Mouse (Mus musculus): Measurements from ENCODE around the gene Nanp. TPM values are rescaled to one million over a fixed set of nuclear protein-coding genes. Genes with fewer than 3 reads are reported as not detected.

Nanp gene
- polyA plus RNA-seq, 1 experiment from 2014 or later: 65.2 TPM

- peaks cover 54% of the 10 kb centered on the region for H3K4me1 ChIP-seq (replicated peaks)
- 13% methylated on average over 1 of the region's 1 CpGs for WGBS (ENCODE audit: insufficient replicate concordance)
- no peaks in the 10 kb centered on the region for H3K9me3 ChIP-seq (replicated peaks)
- H3K4me3 ChIP-seq (replicated peaks): 0 out of 2 replicates have a peak overlapping the region, but pooled peaks have one; percentile 4
- H3K9ac ChIP-seq: peak overlapping the region; percentile 29
- H3K27ac ChIP-seq (replicated peaks): peak overlapping the region; percentile 92
- no peaks in the 10 kb centered on the region for H3K36me3 ChIP-seq (replicated peaks)
- peak overlapping the region; percentile 57 for H3K4me2 ChIP-seq
- ATAC-seq (ENCODE audit: insufficient read depth): peak; percentile 65
- H3K27me3 ChIP-seq: no peaks in the 10 kb centered on the region
Observed at GRCm38 (mm10) chr2:151011273-151011672, 27.9 kb downstream of the Nanp start.

GRCm38 (mm10) chr2:151009515-151010085 lies 29.6 kb downstream of the Nanp start:
- no peak overlapping the region; the same call in 1 of the 2 replicates for H3K9ac ChIP-seq
- WGBS (ENCODE audit: insufficient replicate concordance): 55% methylated on average over 1 of the region's 1 CpGs
- peak overlapping the region; percentile 92 for H3K4me3 ChIP-seq (replicated peaks)
- peak overlapping the region; percentile 92 for H3K27ac ChIP-seq (replicated peaks)
- no peaks in the 10 kb centered on the region for H3K36me3 ChIP-seq (replicated peaks)
- no peaks in the 10 kb centered on the region for H3K27me3 ChIP-seq
- peak overlapping the region; percentile 85 for H3K4me2 ChIP-seq
- peak; percentile 11 for ATAC-seq (ENCODE audit: insufficient read depth)
- no peaks in the 10 kb centered on the region for H3K9me3 ChIP-seq (replicated peaks)
- peaks cover 70% of the 10 kb centered on the region for H3K4me1 ChIP-seq (replicated peaks)

- Histone ChIP-seq H3K36me3 (replicated peaks) (no peaks in the 10 kb centered on the region), H3K4me3 (replicated peaks) (peak overlapping the region; percentile 92), H3K27me3 (no peaks in the 10 kb centered on the region), H3K27ac (replicated peaks) (peak overlapping the region; percentile 92), H3K4me2 (peak overlapping the region; percentile 85), H3K9ac (peak overlapping the region; percentile 93), H3K9me3 (replicated peaks) (no peaks in the 10 kb centered on the region), H3K4me1 (replicated peaks) (peaks cover 76% of the 10 kb centered on the region)
- peak; percentile 84 for ATAC-seq (ENCODE audit: insufficient read depth)
- under 1% methylated on average over 57 of the region's 57 CpGs for WGBS (ENCODE audit: insufficient replicate concordance)
Observed at GRCm38 (mm10) chr2:151008939-151009509, 30.2 kb downstream of the Nanp start.

- no peaks in the 10 kb centered on the region for H3K27me3 ChIP-seq
- peak overlapping the region; percentile 92 for H3K4me3 ChIP-seq (replicated peaks)
- H3K4me2 ChIP-seq: peak overlapping the region; percentile 85
- WGBS (ENCODE audit: insufficient replicate concordance): under 1% methylated on average over 21 of the region's 21 CpGs
- peak overlapping the region; percentile 93 for H3K9ac ChIP-seq
- no peaks in the 10 kb centered on the region for H3K9me3 ChIP-seq (replicated peaks)
- peak; percentile 37 for ATAC-seq (ENCODE audit: insufficient read depth)
- no peaks in the 10 kb centered on the region for H3K36me3 ChIP-seq (replicated peaks)
- peak overlapping the region; percentile 92 for H3K27ac ChIP-seq (replicated peaks)
- H3K4me1 ChIP-seq (replicated peaks): peaks cover 81% of the 10 kb centered on the region
Observed at GRCm38 (mm10) chr2:151008517-151008932, 30.7 kb downstream of the Nanp start.

GRCm38 (mm10) chr2:151008006-151008405 lies 31.2 kb downstream of the Nanp start:
- peak overlapping the region; percentile 92 for H3K27ac ChIP-seq (replicated peaks)
- peak overlapping the region; percentile 92 for H3K4me3 ChIP-seq (replicated peaks)
- peaks cover 82% of the 10 kb centered on the region for H3K4me1 ChIP-seq (replicated peaks)
- H3K36me3 ChIP-seq (replicated peaks): no peaks in the 10 kb centered on the region
- H3K9ac ChIP-seq: peak overlapping the region; percentile 93
- H3K27me3 ChIP-seq: no peaks in the 10 kb centered on the region
- WGBS (ENCODE audit: insufficient replicate concordance): 34% methylated on average over 6 of the region's 6 CpGs
- H3K4me2 ChIP-seq: peak overlapping the region; percentile 85
- H3K9me3 ChIP-seq (replicated peaks): no peaks in the 10 kb centered on the region
- ATAC-seq (ENCODE audit: insufficient read depth): no peak

GRCm38 (mm10) chr2:151006281-151006945 lies 32.8 kb downstream of the Nanp start:
- Histone ChIP-seq H3K9ac (no peak overlapping the region), H3K4me3 (replicated peaks) (peak overlapping the region; percentile 20), H3K27me3 (no peaks in the 10 kb centered on the region), H3K27ac (replicated peaks) (peak overlapping the region; percentile 16; the same call in 1 of the 2 replicates), H3K36me3 (replicated peaks) (no peaks in the 10 kb centered on the region), H3K4me1 (replicated peaks) (peaks cover 87% of the 10 kb centered on the region), H3K4me2 (peak overlapping the region; percentile 85), H3K9me3 (replicated peaks) (no peaks in the 10 kb centered on the region)
- 63% methylated on average over 5 of the region's 5 CpGs for WGBS (ENCODE audit: insufficient replicate concordance)
- no peak for ATAC-seq (ENCODE audit: insufficient read depth)

- H3K27me3 ChIP-seq: no peaks in the 10 kb centered on the region
- H3K4me2 ChIP-seq: peak overlapping the region; percentile 46
- peak overlapping the region; percentile 9; the same call in 1 of the 2 replicates for H3K4me3 ChIP-seq (replicated peaks)
- WGBS (ENCODE audit: insufficient replicate concordance): 58% methylated on average over 10 of the region's 10 CpGs
- no peak overlapping the region for H3K9ac ChIP-seq
- no peak for ATAC-seq (ENCODE audit: insufficient read depth)
- H3K27ac ChIP-seq (replicated peaks): peak overlapping the region; percentile 67
- H3K9me3 ChIP-seq (replicated peaks): no peaks in the 10 kb centered on the region
- peaks cover 79% of the 10 kb centered on the region for H3K4me1 ChIP-seq (replicated peaks)
- H3K36me3 ChIP-seq (replicated peaks): no peaks in the 10 kb centered on the region
Observed at GRCm38 (mm10) chr2:151004390-151004789, 34.8 kb downstream of the Nanp start.

GRCm38 (mm10) chr2:151003796-151004195 lies 35.4 kb downstream of the Nanp start:
- Histone ChIP-seq H3K36me3 (replicated peaks) (no peaks in the 10 kb centered on the region), H3K9me3 (replicated peaks) (no peaks in the 10 kb centered on the region), H3K9ac (no peak overlapping the region), H3K27ac (replicated peaks) (peak overlapping the region; percentile 67), H3K4me2 (peak overlapping the region; percentile 46), H3K27me3 (no peaks in the 10 kb centered on the region), H3K4me3 (replicated peaks) (no peak overlapping the region), H3K4me1 (replicated peaks) (peaks cover 78% of the 10 kb centered on the region)
- 77% methylated on average over 6 of the region's 6 CpGs for WGBS (ENCODE audit: insufficient replicate concordance)
- no peak for ATAC-seq (ENCODE audit: insufficient read depth)

GRCm38 (mm10) chr2:151001619-151002175 lies 37.5 kb downstream of the Nanp start:
- no peak overlapping the region for H3K4me2 ChIP-seq
- H3K4me3 ChIP-seq (replicated peaks): no peak overlapping the region
- no peak overlapping the region for H3K9ac ChIP-seq
- H3K4me1 ChIP-seq (replicated peaks): peaks cover 67% of the 10 kb centered on the region
- ATAC-seq (ENCODE audit: insufficient read depth): no peak
- no peaks in the 10 kb centered on the region for H3K27me3 ChIP-seq
- H3K9me3 ChIP-seq (replicated peaks): no peaks in the 10 kb centered on the region
- H3K27ac ChIP-seq (replicated peaks): 0 out of 2 replicates have a peak overlapping the region, but pooled peaks have one; percentile 19
- WGBS (ENCODE audit: insufficient replicate concordance): 52% methylated on average over 5 of the region's 5 CpGs
- no peaks in the 10 kb centered on the region; the same call in 1 of the 2 replicates for H3K36me3 ChIP-seq (replicated peaks)

- ATAC-seq (ENCODE audit: insufficient read depth): no peak
- Histone ChIP-seq H3K27ac (replicated peaks) (no peak overlapping the region), H3K4me1 (replicated peaks) (peaks cover 58% of the 10 kb centered on the region)
Observed at GRCm38 (mm10) chr2:151000402-151001178, 38.6 kb downstream of the Nanp start.

More at GRCm38 (mm10) chr2:151000402-151001178, 38.6 kb downstream of the Nanp start:
- Histone ChIP-seq H3K27me3 (no peaks in the 10 kb centered on the region), H3K9ac (no peak overlapping the region), H3K36me3 (replicated peaks) (no peaks in the 10 kb centered on the region; the same call in 1 of the 2 replicates), H3K4me2 (no peak overlapping the region), H3K4me3 (replicated peaks) (no peak overlapping the region), H3K9me3 (replicated peaks) (no peaks in the 10 kb centered on the region)
- WGBS (ENCODE audit: insufficient replicate concordance): 49% methylated on average over 7 of the region's 7 CpGs

Measured in liver, embryonic 15.5 days (tissue).